Mouse (Mus musculus) liver, postnatal 0 days (tissue): ENCODE results near the gene Ppp1r8. TPM values are rescaled to one million over a fixed set of nuclear protein-coding genes. Genes with fewer than 3 reads are reported as not detected.

Experiments used
- ATAC-seq: fragments of 200-750 bp; cut with Nextera tagmentation; 2 replicates; pipeline ENCODE4 v1.8.0; 2017; ENCODE audit warnings: mild to moderate bottlenecking, moderate library complexity
- DNase-seq: peaks from one replicate; pipeline ENCODE4 v3.0.0-alpha.2; 2016
- H3K27ac ChIP-seq: fragments of 300-500 bp; sonication (generic); 2 replicates; pipeline ENCODE4 v1.5.1; 2014; ENCODE audit warnings: antibody characterized with exemption, moderate library complexity, mild to moderate bottlenecking, low read depth
- H3K27me3 ChIP-seq: fragments of 300-500 bp; sonication (generic); 2 replicates; pipeline ENCODE4 v1.6.1; 2014; ENCODE audit warnings: low read length, control low read depth, mixed read lengths; ENCODE audit not compliant: insufficient read depth
- H3K36me3 ChIP-seq: fragments of 300-500 bp; sonication (generic); replicated peaks from 2 replicates; pipeline ENCODE4 v1.6.1; 2014; ENCODE audit warnings: mild to moderate bottlenecking, control low read depth, low read length, moderate library complexity, mixed read lengths; ENCODE audit not compliant: insufficient read depth
- H3K4me1 ChIP-seq: fragments of 300-500 bp; sonication (generic); 2 replicates; pipeline ENCODE4 v1.6.1; 2014; ENCODE audit warnings: antibody characterized with exemption, mild to moderate bottlenecking, control low read depth; ENCODE audit not compliant: insufficient read depth
- H3K4me2 ChIP-seq: fragments of 300-500 bp; sonication (generic); 2 replicates; pipeline ENCODE4 v1.6.1; 2014; ENCODE audit warnings: low read depth, mild to moderate bottlenecking, low read length, moderate library complexity, mixed read lengths
- H3K4me3 ChIP-seq: fragments of 300-500 bp; sonication (generic); 2 replicates; pipeline ENCODE4 v1.5.1; 2014; ENCODE audit warnings: low read depth, low read length
- H3K9ac ChIP-seq: fragments of 300-500 bp; sonication (generic); replicated peaks from 2 replicates; pipeline ENCODE4 v1.6.1; 2014; ENCODE audit warnings: mild to moderate bottlenecking, moderate library complexity
- H3K9me3 ChIP-seq: fragments of 300-500 bp; sonication (generic); 2 replicates; pipeline ENCODE4 v1.6.1; 2016; ENCODE audit warnings: mild to moderate bottlenecking, control low read depth, low read length, mixed read lengths
- CTCF ChIP-seq: sonication (generic); IDR thresholded peaks from 2 replicates; pipeline ENCODE4 v1.5.1; 2016; ENCODE audit warnings: antibody characterized with exemption, low read depth
- EP300 ChIP-seq: IDR thresholded peaks from 2 replicates; pipeline ENCODE4 v1.6.1; 2016; ENCODE audit warnings: antibody characterized with exemption, low read depth, mild to moderate bottlenecking
- WGBS: fragments of 180-500 bp; shearing (Covaris S2); extraction: QIAGEN DNeasy Blood & Tissue Kit; methylation state at CpG from one replicate; pipeline ENCODE4 v1.1.7; 2014; ENCODE audit not compliant: insufficient replicate concordance; 5-methylcytosine and 5-hydroxymethylcytosine counted together
- polyA plus RNA-seq: library from polyadenylated mRNA; unstranded; fragments of >200 nt; fragmentation: Nextera tagmentation; extraction: Ambion mirVana; gene quantifications from 2 replicates; pipeline ENCODE4 v1.2.1, GENCODE M21; 2015

Ppp1r8 gene
- 11.1 and 11.9 TPM in 2 replicates for polyA plus RNA-seq

GRCm38 (mm10) chr4:132842970-132843704 is at the start of gene Ppp1r8:
Gene Ppp1r8, minus strand, starts transcription at chr4:132843169.
- H3K4me2 ChIP-seq, result peak within 1 kb of the TSS; percentile 95
- H3K9me3 ChIP-seq, result no peaks in the 10 kb centered on the region
- ATAC-seq, result peak; percentile 99
- H3K4me1 ChIP-seq, result peaks cover 18% of the 10 kb centered on the region
- H3K27me3 ChIP-seq, result no peaks in the 10 kb centered on the region
- DNase-seq, result peak; percentile 88
- peak within 1 kb of the TSS; percentile 89 for H3K9ac ChIP-seq
- peaks cover 18% of the 10 kb centered on the region for H3K36me3 ChIP-seq
- WGBS, result 2% methylated on average over 40 of the region's 40 CpGs
- peak within 1 kb of the TSS; percentile 88 for H3K4me3 ChIP-seq
- peak; percentile 57 for TF ChIP-seq CTCF
- peak; percentile 16; the same call in 1 of the 2 replicates for TF ChIP-seq EP300
- peak within 1 kb of the TSS; percentile 76 for H3K27ac ChIP-seq

GRCm38 (mm10) chr4:132884844-132885374 is 41.9 kb upstream of the Ppp1r8 start:
- Histone ChIP-seq H3K27ac (peak overlapping the region; percentile 95), H3K4me2 (peak overlapping the region; percentile 95), H3K9me3 (no peaks in the 10 kb centered on the region), H3K9ac (peak overlapping the region; percentile 89), H3K27me3 (no peaks in the 10 kb centered on the region), H3K36me3 (peaks cover 10% of the 10 kb centered on the region), H3K4me3 (peak overlapping the region; percentile 79), H3K4me1 (peaks cover 19% of the 10 kb centered on the region)
- WGBS, result 7% methylated on average over 9 of the region's 9 CpGs
- no peak for TF ChIP-seq EP300
- no peak for TF ChIP-seq CTCF
- no peak for DNase-seq
- ATAC-seq, result no peak

GRCm38 (mm10) chr4:132884064-132884843 is 41.3 kb upstream of the Ppp1r8 start, which contains the start of gene Stx12:
Gene Stx12, minus strand, starts transcription at chr4:132884509.
- Histone ChIP-seq H3K4me3 (peak within 1 kb of the TSS; percentile 79), H3K9ac (peak within 1 kb of the TSS; percentile 89), H3K4me1 (peaks cover 22% of the 10 kb centered on the region), H3K27ac (peak within 1 kb of the TSS; percentile 95), H3K36me3 (peaks cover 10% of the 10 kb centered on the region), H3K4me2 (peak within 1 kb of the TSS; percentile 95), H3K27me3 (no peaks in the 10 kb centered on the region), H3K9me3 (no peaks in the 10 kb centered on the region)
- DNase-seq (peak; percentile 90), ATAC-seq (peak; percentile 96)
- TF ChIP-seq EP300, result no peak
- TF ChIP-seq CTCF, result no peak; the same call in 1 of the 2 replicates
- under 1% methylated on average over 69 of the region's 72 CpGs for WGBS

- TF ChIP-seq CTCF, result no peak
- no peak for TF ChIP-seq EP300
- peak overlapping the region; percentile 95 for H3K4me2 ChIP-seq
These were observed 40.6 kb upstream of the Ppp1r8 start for GRCm38 (mm10) chr4:132883561-132884063.

GRCm38 (mm10) chr4:132874363-132875097 is 31.6 kb upstream of the Ppp1r8 start:
- TF ChIP-seq CTCF (no peak), EP300 (no peak)
- peaks cover 6% of the 10 kb centered on the region; the same call in 1 of the 2 replicates for H3K4me1 ChIP-seq
- 81% methylated on average over 7 of the region's 7 CpGs for WGBS
- H3K36me3 ChIP-seq, result peaks cover 17% of the 10 kb centered on the region
- no peak overlapping the region for H3K4me2 ChIP-seq
- no peak overlapping the region for H3K4me3 ChIP-seq
- no peaks in the 10 kb centered on the region for H3K27me3 ChIP-seq
- H3K9me3 ChIP-seq, result no peaks in the 10 kb centered on the region
- ATAC-seq, result no peak
- no peak for DNase-seq
- no peak overlapping the region for H3K27ac ChIP-seq
- no peak overlapping the region for H3K9ac ChIP-seq

More at GRCm38 (mm10) chr4:132883561-132884063, 40.6 kb upstream of the Ppp1r8 start:
- Histone ChIP-seq H3K4me3 (peak overlapping the region; percentile 79), H3K9me3 (no peaks in the 10 kb centered on the region), H3K27me3 (no peaks in the 10 kb centered on the region), H3K27ac (peak overlapping the region; percentile 95), H3K4me1 (peaks cover 22% of the 10 kb centered on the region), H3K36me3 (peaks cover 10% of the 10 kb centered on the region), H3K9ac (peak overlapping the region; percentile 89)
- WGBS, result 1% methylated on average over 21 of the region's 21 CpGs
- no peak for DNase-seq
- ATAC-seq, result peak; percentile 12
